Mouse (Mus musculus) hindlimb bud, embryonic 11.5 days (tissue): ENCODE data around the gene Limd1.
A peak's percentile ranks its signal among the peaks of the same experiment; 100 is the strongest.

ENCODE experiments used
- DNase-seq: peaks from one replicate; pipeline ENCODE4 v3.0.0-alpha.2; 2012; ENCODE audit warnings: low read depth, low spot score; ENCODE audit errors: extremely low spot score

The Limd1 gene

GRCm38 (mm10) chr9:123510926-123511325 lies 32.4 kb downstream of the Limd1 start:
- no peak for DNase-seq

GRCm38 (mm10) chr9:123512482-123512881 lies 34.0 kb downstream of the Limd1 start:
- no peak for DNase-seq

- DNase-seq: no peak
These were observed 36.6 kb downstream of the Limd1 start for GRCm38 (mm10) chr9:123515087-123515486.

- DNase-seq: no peak
These were observed 38.3 kb downstream of the Limd1 start for GRCm38 (mm10) chr9:123516641-123517385.

GRCm38 (mm10) chr9:123518969-123519894 lies 40.7 kb downstream of the Limd1 start:
- DNase-seq: no peak

GRCm38 (mm10) chr9:123520735-123521134 lies 42.2 kb downstream of the Limd1 start:
- no peak for DNase-seq

GRCm38 (mm10) chr9:123523676-123524075 lies 45.2 kb downstream of the Limd1 start:
- DNase-seq: no peak

- DNase-seq: peak; percentile 42
These were observed 46.6 kb downstream of the Limd1 start for GRCm38 (mm10) chr9:123525095-123525494.

- no peak for DNase-seq
These were observed 48.0 kb downstream of the Limd1 start for GRCm38 (mm10) chr9:123526502-123526901.

- no peak for DNase-seq
These were observed 49.8 kb downstream of the Limd1 start for GRCm38 (mm10) chr9:123528087-123528925.

- no peak for DNase-seq
These were observed 50.4 kb downstream of the Limd1 start for GRCm38 (mm10) chr9:123528926-123529295.

- peak; percentile 99 for DNase-seq
These were observed 51.1 kb downstream of the Limd1 start, which contains the start of gene Sacm1l for GRCm38 (mm10) chr9:123529392-123530157. TSS of gene Sacm1l (plus strand) at chr9:123529759.

GRCm38 (mm10) chr9:123530158-123530475 lies 51.6 kb downstream of the Limd1 start:
- no peak for DNase-seq

- no peak for DNase-seq
These were observed 52.1 kb downstream of the Limd1 start for GRCm38 (mm10) chr9:123530566-123531130.

- DNase-seq: no peak
These were observed 52.7 kb downstream of the Limd1 start for GRCm38 (mm10) chr9:123531234-123531633.

- DNase-seq: no peak
These were observed 58.1 kb downstream of the Limd1 start for GRCm38 (mm10) chr9:123536613-123537012.

- no peak for DNase-seq
These were observed 59.7 kb downstream of the Limd1 start for GRCm38 (mm10) chr9:123538189-123538588.

- DNase-seq: no peak
These were observed 60.6 kb downstream of the Limd1 start for GRCm38 (mm10) chr9:123539093-123539492.

GRCm38 (mm10) chr9:123539823-123540222 lies 61.3 kb downstream of the Limd1 start:
- no peak for DNase-seq

GRCm38 (mm10) chr9:123554599-123554998 lies 76.1 kb downstream of the Limd1 start:
- DNase-seq: no peak
